Mouse (Mus musculus) cerebellum, postnatal 25 days (tissue): Measurements from ENCODE around the gene Olfr726.
A peak's percentile ranks its signal among the peaks of the same experiment; 100 is the strongest.

Source experiments
- DNase-seq, 2 experiments: peaks; one replicate each; pipeline ENCODE4 v3.0.0; 2021; ENCODE audit warnings: mixed read lengths in 2 of 2

The Olfr726 gene

GRCm38 (mm10) chr14:50090853-50091252, at the start of gene Olfr726:
Gene Olfr726 (minus strand): TSS chr14:50090953.
- DNase-seq: peak in 1 of 2 experiments; percentile 4

- no peak for DNase-seq
These were observed 32.1 kb upstream of the Olfr726 start, which contains the start of gene Olfr727 for GRCm38 (mm10) chr14:50122886-50123285. Gene Olfr727 (plus strand): TSS chr14:50123186.

GRCm38 (mm10) chr14:50062733-50063104, 28.0 kb downstream of the Olfr726 start:
- no peak for DNase-seq

- DNase-seq: peak; percentile 64 to 76
These were observed 28.6 kb downstream of the Olfr726 start for GRCm38 (mm10) chr14:50061955-50062732.

- DNase-seq: no peak
These were observed 29.2 kb downstream of the Olfr726 start for GRCm38 (mm10) chr14:50061590-50061954.

GRCm38 (mm10) chr14:50061179-50061578, 29.6 kb downstream of the Olfr726 start:
- DNase-seq: no peak

GRCm38 (mm10) chr14:50040275-50040674, 50.5 kb downstream of the Olfr726 start, which contains the start of gene Olfr725:
Gene Olfr725 (minus strand): TSS chr14:50040375.
- DNase-seq: no peak
